Mouse (Mus musculus): ENCODE results near the gene Copg2.
A peak's percentile ranks its signal among the peaks of the same experiment; 100 is the strongest.
"Not testable (repeated sequence)": the region's sequence is repeated elsewhere in the genome, so short reads cannot be mapped to it uniquely, and the experiment has no call there.

The Copg2 gene

DNA sequence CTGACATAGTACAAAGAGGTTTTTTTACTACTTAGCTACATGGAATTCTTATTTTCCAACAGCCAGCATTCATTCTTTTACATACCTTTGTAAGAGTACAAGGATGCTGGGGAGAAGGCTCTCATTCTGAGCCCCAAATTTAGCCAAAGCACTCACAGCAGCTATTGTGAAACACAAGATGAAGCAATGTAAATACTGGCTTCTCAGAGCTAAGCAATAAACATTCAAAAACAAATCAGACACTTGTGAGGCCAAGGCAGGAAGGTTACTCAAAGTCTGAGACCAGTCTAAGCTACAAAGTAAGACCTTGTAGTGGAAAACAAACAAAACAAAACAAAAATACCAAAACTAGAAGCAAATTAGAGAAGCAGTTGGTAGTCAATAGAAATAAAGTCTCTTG is 83.0 kb downstream of the Copg2 start:
- no peak for DNase-seq (ENCODE audit: low spot score)

DNA sequence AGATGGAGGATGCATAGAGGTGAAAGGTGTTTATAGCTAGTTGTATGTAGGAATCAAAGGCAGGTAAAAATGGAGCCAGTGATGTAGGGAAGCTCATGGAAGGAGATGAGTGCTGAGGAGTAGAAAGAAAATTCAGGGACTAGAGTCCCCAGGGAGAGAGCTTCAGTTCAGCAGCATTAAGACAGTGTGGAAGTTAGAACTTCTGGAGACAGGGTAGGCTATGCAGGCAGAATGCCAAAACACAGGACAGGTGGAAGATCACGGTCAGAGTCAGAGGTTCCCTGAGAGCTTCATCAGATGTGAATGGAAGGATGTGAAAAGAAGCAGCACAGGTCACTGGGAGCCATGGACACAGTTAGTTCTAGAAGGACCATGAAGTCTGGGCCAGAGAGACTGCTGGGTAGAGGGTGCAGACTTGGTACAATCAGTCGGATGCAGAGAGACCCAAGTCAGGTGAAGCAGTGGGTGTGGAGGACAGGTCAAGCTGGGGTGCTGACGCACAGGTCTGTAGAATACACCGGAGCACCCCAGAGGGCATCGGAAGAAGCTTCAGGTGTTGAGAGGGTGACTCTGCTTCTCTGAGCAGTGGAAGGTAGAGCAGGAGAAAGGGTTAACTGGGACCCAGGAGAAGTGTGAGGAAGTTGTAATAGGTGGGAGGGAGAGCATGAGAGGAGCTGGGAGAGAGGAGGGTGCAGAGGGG is 91.4 kb downstream of the Copg2 start:
- no peak for DNase-seq (ENCODE audit: low spot score)

DNA sequence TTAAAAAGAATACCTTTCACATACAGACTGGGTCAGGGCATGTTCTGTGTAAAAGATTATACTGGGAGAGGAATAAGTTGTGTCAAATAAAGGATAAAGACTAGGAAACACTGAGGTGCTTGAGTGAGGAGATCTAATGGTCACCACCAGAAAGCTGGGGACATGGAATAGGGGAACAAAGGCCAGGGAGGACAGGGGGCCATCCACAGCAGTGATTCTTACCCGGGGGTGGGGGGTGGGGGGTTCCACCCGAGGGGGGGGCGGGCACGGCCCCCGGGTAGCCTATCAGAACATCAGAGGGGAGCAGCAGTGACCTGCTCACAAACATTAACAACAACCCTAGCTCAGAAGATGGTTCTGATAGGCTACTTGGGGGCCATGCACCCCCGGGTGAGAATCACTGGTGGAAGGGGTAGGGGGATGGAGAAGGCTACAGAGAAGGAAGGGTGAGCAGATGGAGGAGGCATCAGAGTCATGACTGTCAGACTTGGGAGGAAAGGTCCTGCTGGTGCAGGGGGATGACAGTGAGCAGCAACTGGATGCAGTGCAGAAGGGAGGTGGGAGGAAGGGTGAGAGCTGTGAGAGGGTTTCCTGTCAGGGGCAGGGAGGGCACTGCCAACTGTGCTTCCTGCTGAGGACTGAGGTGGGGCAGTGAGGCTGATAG is 92.1 kb downstream of the Copg2 start:
- peak; percentile 11 for DNase-seq (ENCODE audit: low spot score)

- not testable (repeated sequence) for DNase-seq (ENCODE audit: low spot score)
Observed at GRCm38 (mm10) chr6:30802915-30803314, 93.7 kb downstream of the Copg2 start.

GRCm38 (mm10) chr6:30751209-30751608 is 145.4 kb downstream of the Copg2 start:
- DNase-seq (ENCODE audit: low spot score): no peak

- DNase-seq (ENCODE audit: low spot score): no peak
Observed at GRCm38 (mm10) chr6:30750482-30750881, 146.1 kb downstream of the Copg2 start.

DNA sequence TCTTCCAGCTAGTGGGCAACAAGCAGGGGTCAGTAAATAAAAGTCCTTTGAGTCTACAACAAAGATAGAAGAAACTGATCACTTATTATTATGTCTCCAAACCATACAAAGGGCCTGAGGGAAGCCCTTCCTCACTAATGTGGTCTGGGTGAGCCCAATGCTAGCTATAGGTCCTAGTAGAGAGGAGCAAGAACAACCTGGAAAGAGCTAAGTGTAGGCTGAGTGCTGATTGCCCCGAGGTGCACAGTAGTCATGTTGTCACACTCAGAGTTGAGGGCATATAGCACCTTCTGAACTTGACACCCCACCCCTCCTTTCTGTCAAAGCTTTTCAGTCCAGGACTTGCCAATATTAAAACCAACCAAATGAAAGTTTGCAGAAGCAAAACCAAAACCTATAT is 146.7 kb downstream of the Copg2 start:
- DNase-seq (ENCODE audit: low spot score): no peak

GRCm38 (mm10) chr6:30749042-30749689 is 147.4 kb downstream of the Copg2 start:
- DNase-seq (ENCODE audit: low spot score): no peak

GRCm38 (mm10) chr6:30748358-30748910 is 148.2 kb downstream of the Copg2 start:
- DNase-seq (ENCODE audit: low spot score): no peak

- DNase-seq (ENCODE audit: low spot score): no peak
Observed at GRCm38 (mm10) chr6:30747631-30748357, 148.8 kb downstream of the Copg2 start.

DNA sequence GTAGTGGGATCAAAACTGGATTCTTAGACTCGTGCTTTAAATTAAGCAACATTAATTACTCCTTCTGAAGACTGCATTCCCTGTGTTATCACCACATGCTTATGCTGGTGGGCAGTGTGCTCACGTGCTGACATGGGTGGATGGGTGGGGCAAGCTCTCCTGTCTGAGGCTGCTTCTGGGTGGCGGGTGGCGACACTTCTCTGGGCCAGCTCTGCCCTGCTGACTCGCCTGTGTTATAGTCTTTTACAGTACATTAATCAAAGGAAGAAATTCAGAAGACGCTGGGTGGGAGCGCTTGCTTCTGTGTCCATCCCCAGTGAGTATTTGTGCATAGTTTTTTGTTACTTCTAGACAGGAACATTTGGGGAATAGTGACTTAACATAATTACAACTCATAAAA is 151.0 kb downstream of the Copg2 start:
- DNase-seq (ENCODE audit: low spot score): no peak

- DNase-seq (ENCODE audit: low spot score): no peak
Observed at GRCm38 (mm10) chr6:30744846-30745245, 151.7 kb downstream of the Copg2 start.

DNA sequence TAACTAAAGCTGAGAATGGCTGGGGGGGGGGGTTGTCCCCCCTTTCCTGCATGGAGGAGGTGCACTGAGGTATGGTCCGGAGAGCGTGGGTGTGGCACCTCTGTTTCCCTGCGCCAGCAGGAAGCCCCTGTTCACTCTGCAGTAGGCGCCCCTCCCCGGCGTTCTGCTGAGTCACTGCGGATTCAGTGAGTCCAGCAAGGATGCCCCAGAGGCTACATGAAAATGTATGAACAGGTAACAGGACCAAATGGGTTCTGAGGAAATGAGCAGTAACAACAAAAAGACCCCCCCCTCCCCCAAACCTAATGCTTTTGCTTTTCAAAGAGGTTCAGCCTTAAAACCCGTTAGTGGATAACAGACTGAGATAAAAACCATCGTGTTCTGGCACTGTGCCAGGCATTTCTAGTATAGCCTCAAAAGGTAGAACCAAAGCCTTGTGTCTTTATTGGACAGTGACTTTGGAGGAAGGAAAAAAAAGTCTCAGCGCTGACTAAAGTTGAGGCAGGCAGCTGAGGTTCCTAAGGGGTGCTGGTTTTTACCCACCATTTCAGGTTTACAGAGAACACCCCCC is 157.3 kb downstream of the Copg2 start:
- no peak for DNase-seq (ENCODE audit: low spot score)

GRCm38 (mm10) chr6:30738464-30739006 is 158.1 kb downstream of the Copg2 start:
- DNase-seq (ENCODE audit: low spot score): no peak

DNA sequence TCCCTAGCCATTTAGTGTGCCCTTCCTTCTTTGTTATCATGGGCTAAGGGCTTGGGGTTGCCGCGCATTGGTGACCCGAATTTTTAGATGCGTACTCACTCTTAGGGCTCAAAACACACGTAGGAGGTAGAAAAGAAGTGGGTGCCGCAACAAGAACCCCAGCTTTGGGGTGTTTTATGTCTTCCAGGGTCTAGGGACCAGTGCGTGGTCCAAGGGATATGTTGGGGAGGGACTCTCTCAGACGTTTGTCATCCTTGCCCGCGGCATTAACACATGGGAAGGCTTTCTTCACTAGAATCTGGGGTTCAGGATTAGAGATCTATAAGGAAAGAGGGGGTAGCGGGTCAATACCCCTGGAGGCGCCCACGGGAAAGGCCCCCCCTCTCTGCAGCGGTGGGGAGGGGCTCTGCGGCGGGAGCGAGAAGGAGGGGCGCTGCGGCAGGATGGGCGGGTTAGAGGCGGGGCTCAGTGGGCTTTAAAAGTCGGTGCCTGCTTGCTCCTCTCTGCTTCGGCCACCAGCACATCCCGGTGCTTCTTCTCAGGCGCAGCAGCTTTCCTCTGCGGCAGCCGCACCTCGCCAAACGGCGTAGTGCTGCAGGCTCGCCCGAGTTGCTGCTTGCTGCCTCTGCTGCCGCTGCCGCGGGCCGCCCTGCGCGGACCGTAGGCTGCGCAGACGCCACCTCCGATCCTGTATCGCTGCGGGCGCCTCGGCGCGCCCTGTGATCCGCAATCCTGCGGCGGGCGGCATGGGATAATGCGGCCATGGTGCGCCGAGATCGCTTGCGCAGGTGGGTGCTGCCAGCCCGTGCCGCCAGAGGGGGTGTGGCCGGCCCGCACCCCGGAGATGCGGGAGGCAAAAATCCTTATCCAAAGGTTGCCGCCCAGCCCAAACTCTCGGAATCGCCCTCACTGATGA is 158.8 kb downstream of the Copg2 start:
- no peak for DNase-seq (ENCODE audit: low spot score)

- DNase-seq (ENCODE audit: low spot score): peak; percentile 11
Observed at GRCm38 (mm10) chr6:30736864-30737547, 159.6 kb downstream of the Copg2 start.

DNA sequence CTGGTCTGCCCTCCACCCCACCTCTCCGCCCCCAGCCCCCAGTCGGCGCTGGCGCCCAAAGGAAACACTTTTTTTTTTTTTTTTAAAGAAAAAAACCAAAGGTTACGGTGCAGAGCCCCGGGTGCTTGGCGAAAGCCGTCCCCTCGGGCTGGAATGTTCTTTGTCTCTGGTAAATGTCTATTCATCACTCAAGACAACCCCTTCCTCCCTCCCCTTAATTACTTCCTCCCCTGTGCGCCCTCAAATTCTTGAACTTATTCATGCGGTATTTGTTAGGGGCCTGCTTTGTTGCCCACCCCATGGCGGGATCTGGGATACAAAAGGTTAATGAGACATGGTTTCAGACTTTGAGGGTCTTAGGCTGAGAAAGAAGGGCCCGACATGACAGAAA is 160.2 kb downstream of the Copg2 start:
- no peak for DNase-seq (ENCODE audit: low spot score)

GRCm38 (mm10) chr6:30735728-30736371 is 160.7 kb downstream of the Copg2 start:
- no peak for DNase-seq (ENCODE audit: low spot score)

- no peak for DNase-seq (ENCODE audit: low spot score)
Observed at GRCm38 (mm10) chr6:30734988-30735727, 161.4 kb downstream of the Copg2 start.
